Mouse (Mus musculus) brain, embryonic 18.5 days (tissue): ENCODE data around the gene Psenen.

ENCODE experiments used
- DNase-seq: peaks from one replicate; pipeline ENCODE4 v3.0.0-alpha.2; 2012; ENCODE audit warnings: low read depth, low spot score

Psenen gene

GRCm38 (mm10) chr7:30563117-30563905, at the start of gene Psenen, which contains the start of the genes U2af1l4 and Gm49396:
TSS of gene Psenen (minus strand) at chr7:30563627.
TSS of gene U2af1l4 (plus strand) at chr7:30563301.
TSS of gene Gm49396 (plus strand) at chr7:30563344.
- peak; percentile 97 for DNase-seq

- DNase-seq = no peak
Observed at GRCm38 (mm10) chr7:30612654-30613402, 49.4 kb upstream of the Psenen start, which contains the start of gene Upk1a. TSS of gene Upk1a (minus strand) at chr7:30612847.

GRCm38 (mm10) chr7:30610043-30610442, 46.6 kb upstream of the Psenen start:
- no peak for DNase-seq

GRCm38 (mm10) chr7:30608476-30608875, 45.0 kb upstream of the Psenen start:
- no peak for DNase-seq

GRCm38 (mm10) chr7:30607706-30608309, 44.4 kb upstream of the Psenen start:
- no peak for DNase-seq

- no peak for DNase-seq
Observed at GRCm38 (mm10) chr7:30604944-30605343, 41.5 kb upstream of the Psenen start.

GRCm38 (mm10) chr7:30604424-30604823, 41.0 kb upstream of the Psenen start:
- no peak for DNase-seq

GRCm38 (mm10) chr7:30602583-30602982, 39.2 kb upstream of the Psenen start:
- no peak for DNase-seq

- no peak for DNase-seq
Observed at GRCm38 (mm10) chr7:30600651-30601050, 37.2 kb upstream of the Psenen start.

GRCm38 (mm10) chr7:30599933-30600353, 36.5 kb upstream of the Psenen start:
- peak; percentile 87 for DNase-seq

GRCm38 (mm10) chr7:30598786-30599185, 35.4 kb upstream of the Psenen start, which contains the start of gene Zbtb32:
TSS of gene Zbtb32 (minus strand) at chr7:30598909.
- no peak for DNase-seq

GRCm38 (mm10) chr7:30596811-30597210, 33.4 kb upstream of the Psenen start:
- DNase-seq = no peak

GRCm38 (mm10) chr7:30596093-30596492, 32.7 kb upstream of the Psenen start:
- no peak for DNase-seq

GRCm38 (mm10) chr7:30594510-30595024, 31.1 kb upstream of the Psenen start:
- DNase-seq = no peak

GRCm38 (mm10) chr7:30593579-30594509, 30.4 kb upstream of the Psenen start:
- no peak for DNase-seq

GRCm38 (mm10) chr7:30592772-30593423, 29.5 kb upstream of the Psenen start:
- DNase-seq = no peak

- DNase-seq = no peak
Observed at GRCm38 (mm10) chr7:30591605-30591951, 28.2 kb upstream of the Psenen start.

- no peak for DNase-seq
Observed at GRCm38 (mm10) chr7:30590927-30591604, 27.6 kb upstream of the Psenen start.

- DNase-seq = peak; percentile 67
Observed at GRCm38 (mm10) chr7:30589435-30590301, 26.2 kb upstream of the Psenen start.
